Mouse (Mus musculus): ENCODE measurements around the gene Car14. TPM values are rescaled to one million over a fixed set of nuclear protein-coding genes. Genes with fewer than 3 reads are reported as not detected.
"Not testable (repeated sequence)": the region's sequence is repeated elsewhere in the genome, so short reads cannot be mapped to it uniquely, and the experiment has no call there.

The Car14 gene
- polyA plus RNA-seq, 1 experiment from 2014 or later = 0.12 TPM

- peaks cover 2% of the 10 kb centered on the region; the same call in 1 of the 2 replicates for H3K27me3 ChIP-seq (ENCODE audit: control insufficient read depth, insufficient read depth, low read length)
- peak overlapping the region; percentile 67 for H3K4me2 ChIP-seq (ENCODE audit: low read depth, low read length)
- H3K9me3 ChIP-seq (ENCODE audit: control insufficient read depth, low read length) = no peaks in the 10 kb centered on the region
- under 1% methylated on average over 105 of the region's 105 CpGs for WGBS
- peak overlapping the region; percentile 77 for H3K9ac ChIP-seq (replicated peaks; ENCODE audit: low read depth, low read length)
- no peaks in the 10 kb centered on the region for H3K4me1 ChIP-seq (ENCODE audit: control insufficient read depth, insufficient read depth, low read length)
- ATAC-seq (ENCODE audit: low read depth) = peak; percentile 54
- H3K36me3 ChIP-seq (ENCODE audit: control insufficient read depth, insufficient read depth, low read length) = peaks cover 4% of the 10 kb centered on the region; the same call in 1 of the 2 replicates
- peak overlapping the region; percentile 85 for H3K4me3 ChIP-seq (ENCODE audit: low read depth, low read length)
- H3K27ac ChIP-seq (ENCODE audit: low read depth, low read length) = peak overlapping the region; percentile 72
Measured at GRCm38 (mm10) chr3:95929581-95930470, 25.3 kb upstream of the Car14 start.

GRCm38 (mm10) chr3:95928658-95929503, 24.4 kb upstream of the Car14 start, which contains the start of gene Anp32e:
Gene Anp32e, plus strand, starts transcription at chr3:95929246.
- peak; percentile 100 for ATAC-seq (ENCODE audit: low read depth)
- Histone ChIP-seq H3K9me3 (ENCODE audit: control insufficient read depth, low read length) (no peaks in the 10 kb centered on the region), H3K9ac (replicated peaks; ENCODE audit: low read depth, low read length) (peak within 1 kb of the TSS; percentile 77), H3K4me2 (ENCODE audit: low read depth, low read length) (peak within 1 kb of the TSS; percentile 67), H3K27me3 (ENCODE audit: control insufficient read depth, insufficient read depth, low read length) (peaks cover 2% of the 10 kb centered on the region; the same call in 1 of the 2 replicates), H3K4me3 (ENCODE audit: low read depth, low read length) (peak within 1 kb of the TSS; percentile 85), H3K36me3 (ENCODE audit: control insufficient read depth, insufficient read depth, low read length) (0 out of 2 replicates have a peak, but pooled peaks cover under 1% of the 10 kb centered on the region), H3K4me1 (ENCODE audit: control insufficient read depth, insufficient read depth, low read length) (no peaks in the 10 kb centered on the region), H3K27ac (ENCODE audit: low read depth, low read length) (peak within 1 kb of the TSS; percentile 72)
- 0% methylated on average over 49 of the region's 49 CpGs for WGBS

DNA sequence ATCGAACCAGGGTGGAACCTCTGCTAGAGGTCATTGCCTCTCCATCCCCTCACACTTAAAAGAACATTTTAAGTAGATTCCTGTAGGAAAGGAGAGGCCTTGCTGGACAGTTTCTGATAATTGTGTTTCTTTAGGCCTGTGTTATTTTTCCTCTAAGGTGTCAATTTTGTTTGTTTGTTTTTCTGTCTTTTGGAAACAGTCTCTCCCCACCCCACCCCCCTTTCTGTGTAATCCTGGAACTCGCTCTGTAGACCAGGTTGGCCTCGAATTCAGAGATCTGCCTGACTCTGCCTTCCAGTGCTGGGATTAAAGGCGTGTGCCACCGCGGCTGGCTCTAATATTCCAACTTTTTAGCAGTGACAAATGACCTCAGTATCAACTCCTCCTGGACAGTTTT, 23.8 kb upstream of the Car14 start:
- no peaks in the 10 kb centered on the region for H3K4me1 ChIP-seq (ENCODE audit: control insufficient read depth, insufficient read depth, low read length)
- ATAC-seq (ENCODE audit: low read depth) = no peak
- no peaks in the 10 kb centered on the region for H3K36me3 ChIP-seq (ENCODE audit: control insufficient read depth, insufficient read depth, low read length)
- 69% methylated on average over 6 of the region's 6 CpGs for WGBS
- peak overlapping the region; percentile 67 for H3K4me2 ChIP-seq (ENCODE audit: low read depth, low read length)
- no peaks in the 10 kb centered on the region for H3K9me3 ChIP-seq (ENCODE audit: control insufficient read depth, low read length)
- H3K4me3 ChIP-seq (ENCODE audit: low read depth, low read length) = peak overlapping the region; percentile 85
- no peak overlapping the region for H3K9ac ChIP-seq (replicated peaks; ENCODE audit: low read depth, low read length)
- H3K27ac ChIP-seq (ENCODE audit: low read depth, low read length) = peak overlapping the region; percentile 49; the same call in 1 of the 2 replicates
- peaks cover 2% of the 10 kb centered on the region; the same call in 1 of the 2 replicates for H3K27me3 ChIP-seq (ENCODE audit: control insufficient read depth, insufficient read depth, low read length)

DNA sequence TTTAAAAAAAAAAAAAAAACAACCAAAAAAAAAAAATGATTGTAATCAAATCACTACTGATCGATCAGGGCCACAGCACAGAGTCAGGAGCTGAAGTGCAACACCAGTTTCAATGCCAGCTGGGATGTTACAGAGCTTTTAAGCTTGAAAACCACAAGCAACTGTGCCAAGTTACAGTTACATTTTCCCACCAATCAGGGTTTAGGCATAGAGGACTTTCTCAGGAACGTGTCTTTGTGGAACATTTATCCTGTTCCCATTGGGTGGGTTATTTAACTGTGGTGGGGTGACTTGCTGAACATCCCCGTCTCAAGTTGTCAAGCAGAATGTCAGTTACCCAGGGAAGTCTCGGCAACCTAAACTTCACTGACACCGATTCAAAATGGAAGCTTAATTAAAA, 20.6 kb upstream of the Car14 start:
- 86% methylated on average over 5 of the region's 5 CpGs for WGBS
- H3K36me3 ChIP-seq (ENCODE audit: control insufficient read depth, insufficient read depth, low read length) = no peaks in the 10 kb centered on the region
- H3K9me3 ChIP-seq (ENCODE audit: control insufficient read depth, low read length) = no peaks in the 10 kb centered on the region
- H3K9ac ChIP-seq (replicated peaks; ENCODE audit: low read depth, low read length) = no peak overlapping the region
- no peak overlapping the region for H3K4me2 ChIP-seq (ENCODE audit: low read depth, low read length)
- no peak overlapping the region for H3K27ac ChIP-seq (ENCODE audit: low read depth, low read length)
- ATAC-seq (ENCODE audit: low read depth) = no peak
- peaks cover 2% of the 10 kb centered on the region; the same call in 1 of the 2 replicates for H3K27me3 ChIP-seq (ENCODE audit: control insufficient read depth, insufficient read depth, low read length)
- H3K4me1 ChIP-seq (ENCODE audit: control insufficient read depth, insufficient read depth, low read length) = no peaks in the 10 kb centered on the region
- H3K4me3 ChIP-seq (ENCODE audit: low read depth, low read length) = no peak overlapping the region

- no peak overlapping the region for H3K4me3 ChIP-seq (ENCODE audit: low read depth, low read length)
- no peaks in the 10 kb centered on the region for H3K9me3 ChIP-seq (ENCODE audit: control insufficient read depth, low read length)
- no peak overlapping the region for H3K9ac ChIP-seq (replicated peaks; ENCODE audit: low read depth, low read length)
- ATAC-seq (ENCODE audit: low read depth) = no peak
- no peaks in the 10 kb centered on the region for H3K27me3 ChIP-seq (ENCODE audit: control insufficient read depth, insufficient read depth, low read length)
- H3K4me1 ChIP-seq (ENCODE audit: control insufficient read depth, insufficient read depth, low read length) = no peaks in the 10 kb centered on the region
- H3K27ac ChIP-seq (ENCODE audit: low read depth, low read length) = no peak overlapping the region
- WGBS = 76% methylated on average over 4 of the region's 4 CpGs
- no peaks in the 10 kb centered on the region for H3K36me3 ChIP-seq (ENCODE audit: control insufficient read depth, insufficient read depth, low read length)
- H3K4me2 ChIP-seq (ENCODE audit: low read depth, low read length) = no peak overlapping the region
Measured at GRCm38 (mm10) chr3:95924185-95924584, 19.7 kb upstream of the Car14 start.

DNA sequence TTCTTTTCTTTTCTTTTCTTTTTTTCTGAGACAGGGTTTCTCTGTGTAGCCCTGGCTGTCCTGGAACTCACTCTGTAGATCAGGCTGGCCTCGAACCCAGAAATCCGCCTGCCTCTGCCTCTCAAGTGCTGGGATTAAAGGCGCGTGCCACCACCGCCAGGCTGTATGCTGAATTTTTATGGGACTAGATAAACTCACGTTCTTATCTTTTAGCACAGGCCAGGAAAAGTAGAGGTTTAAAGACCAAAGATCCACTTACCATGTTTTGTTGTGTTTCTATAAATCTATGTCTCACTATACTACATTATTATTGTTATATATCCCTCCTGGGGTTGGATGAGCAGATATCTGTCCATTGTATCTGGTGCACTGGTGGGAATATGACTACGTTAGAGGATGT, 18.9 kb upstream of the Car14 start:
- H3K36me3 ChIP-seq (ENCODE audit: control insufficient read depth, insufficient read depth, low read length); H3K9ac ChIP-seq (replicated peaks; ENCODE audit: low read depth, low read length); H3K4me1 ChIP-seq (ENCODE audit: control insufficient read depth, insufficient read depth, low read length); H3K4me2 ChIP-seq (ENCODE audit: low read depth, low read length); H3K9me3 ChIP-seq (ENCODE audit: control insufficient read depth, low read length); ATAC-seq (ENCODE audit: low read depth); H3K27me3 ChIP-seq (ENCODE audit: control insufficient read depth, insufficient read depth, low read length); H3K27ac ChIP-seq (ENCODE audit: low read depth, low read length); H3K4me3 ChIP-seq (ENCODE audit: low read depth, low read length): not testable (repeated sequence)
- WGBS = 90% methylated on average over 7 of the region's 7 CpGs

- not testable (repeated sequence) for H3K9me3 ChIP-seq (ENCODE audit: control insufficient read depth, low read length); H3K27ac ChIP-seq (ENCODE audit: low read depth, low read length); H3K27me3 ChIP-seq (ENCODE audit: control insufficient read depth, insufficient read depth, low read length); H3K4me2 ChIP-seq (ENCODE audit: low read depth, low read length); H3K9ac ChIP-seq (replicated peaks; ENCODE audit: low read depth, low read length); ATAC-seq (ENCODE audit: low read depth); H3K4me1 ChIP-seq (ENCODE audit: control insufficient read depth, insufficient read depth, low read length); H3K36me3 ChIP-seq (ENCODE audit: control insufficient read depth, insufficient read depth, low read length); H3K4me3 ChIP-seq (ENCODE audit: low read depth, low read length)
- 64% methylated on average over 2 of the region's 2 CpGs for WGBS
Measured at GRCm38 (mm10) chr3:95920532-95920931, 16.0 kb upstream of the Car14 start.

DNA sequence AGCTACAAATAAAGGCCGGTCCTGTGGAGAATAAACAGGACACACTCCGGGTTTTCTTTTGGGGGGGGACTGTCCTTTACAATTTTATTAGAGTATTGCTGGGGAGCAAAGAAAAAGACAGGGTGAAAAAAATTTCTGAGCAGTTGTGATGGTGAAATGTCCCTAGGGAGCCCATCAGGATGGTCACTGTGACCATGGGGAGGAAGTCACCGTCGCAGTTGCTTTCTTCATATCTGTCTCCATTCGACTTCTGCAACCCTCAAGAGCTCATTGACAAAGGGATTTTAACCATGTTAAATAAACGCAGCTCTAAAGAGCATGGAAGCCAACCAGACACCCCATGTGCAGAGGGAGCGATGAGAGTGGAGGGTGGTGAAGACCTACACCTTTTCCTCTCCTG, 12.3 kb upstream of the Car14 start:
- Histone ChIP-seq H3K9ac (replicated peaks; ENCODE audit: low read depth, low read length) (no peak overlapping the region), H3K4me1 (ENCODE audit: control insufficient read depth, insufficient read depth, low read length) (no peaks in the 10 kb centered on the region), H3K36me3 (ENCODE audit: control insufficient read depth, insufficient read depth, low read length) (no peaks in the 10 kb centered on the region), H3K27me3 (ENCODE audit: control insufficient read depth, insufficient read depth, low read length) (no peaks in the 10 kb centered on the region), H3K4me3 (ENCODE audit: low read depth, low read length) (no peak overlapping the region), H3K9me3 (ENCODE audit: control insufficient read depth, low read length) (no peaks in the 10 kb centered on the region), H3K4me2 (ENCODE audit: low read depth, low read length) (no peak overlapping the region), H3K27ac (ENCODE audit: low read depth, low read length) (no peak overlapping the region)
- WGBS = 78% methylated on average over 7 of the region's 7 CpGs
- no peak for ATAC-seq (ENCODE audit: low read depth)

Measured in neural tube, embryonic 14.5 days (tissue).